Mouse (Mus musculus) lung, adult 2 months (tissue): ENCODE measurements around the gene Strc.

Experiments
- CTCF ChIP-seq: fragments of 200-500 bp; IDR thresholded peaks from 2 replicates; pipeline ENCODE4 v1.5.1; 2011; ENCODE audit warnings: mild to moderate bottlenecking, low read length, control low read depth; ENCODE audit not compliant: insufficient read depth
- POLR2A ChIP-seq: fragments of 200-500 bp; IDR thresholded peaks from 2 replicates; pipeline ENCODE4 v1.6.1; 2011; ENCODE audit warnings: low read depth, mild to moderate bottlenecking, control low read depth, low read length, borderline replicate concordance; ENCODE audit errors: extremely low read depth

- no peak for TF ChIP-seq POLR2A
- TF ChIP-seq CTCF: no peak
Observed at GRCm38 (mm10) chr2:121415591-121415990, 28.6 kb upstream of the Strc start.
